Mouse (Mus musculus) heart, postnatal 10 days (tissue): ENCODE measurements around the gene Ddc. TPM values are rescaled to one million over a fixed set of nuclear protein-coding genes. Genes with fewer than 3 reads are reported as not detected.

Experiments
- DNase-seq, 2 experiments: peaks; one replicate each; pipeline ENCODE4 v3.0.0; 2021
- intact Hi-C: fragments of 180-260 bp; cut with DNase I; formaldehyde crosslinking; loops from one replicate; pipeline ENCODE4 v1.15.1; 2025
- total RNA-seq, 2 experiments: library from RNA; stranded (reverse); gene quantifications; 2 replicates each; pipeline ENCODE4 v1.2.3; 2021

Gene Ddc
- total RNA-seq, 2 experiments from 2014 or later, result 11.0 to 11.9 TPM

DNA sequence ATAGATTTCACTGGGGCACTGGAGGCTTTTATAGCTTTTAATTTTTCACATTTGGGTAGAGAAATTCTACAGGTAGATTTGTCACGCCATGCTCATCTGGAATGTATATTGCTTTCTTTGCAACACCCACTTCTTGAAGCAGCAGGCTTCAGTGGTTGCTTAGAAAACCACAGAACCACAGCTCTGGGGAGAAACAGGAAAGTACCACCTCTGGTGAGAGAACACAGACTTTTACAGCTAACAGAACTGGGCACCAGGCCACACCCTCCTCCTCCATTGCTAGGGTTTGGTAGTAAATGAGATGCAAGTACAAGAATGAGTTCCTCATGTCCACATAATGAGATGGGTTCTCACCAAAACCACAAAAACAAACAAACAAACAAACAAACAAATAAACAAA is 131.8 kb downstream of the Ddc start:
- DNase-seq, result no peak
- intact Hi-C loops, result no loop called here

DNA sequence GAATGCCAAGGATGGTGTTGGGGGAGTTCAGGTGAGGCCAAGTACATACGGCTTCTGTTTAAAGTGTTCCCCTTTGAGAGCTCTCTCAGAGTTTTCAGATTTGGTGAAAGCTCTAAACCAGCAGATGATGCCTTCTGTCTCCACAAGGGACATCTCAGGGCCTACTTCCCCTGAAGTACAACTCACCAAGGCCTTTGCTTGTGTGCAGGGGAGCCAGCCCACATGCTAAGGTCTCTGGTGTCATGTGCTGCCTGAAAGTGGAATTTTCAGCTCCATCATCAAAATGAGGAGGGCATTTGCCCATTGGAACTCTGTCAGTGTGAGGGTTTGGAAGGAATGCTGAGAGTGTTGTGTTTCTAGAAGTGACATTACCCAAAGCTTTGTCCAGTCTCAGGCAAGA is 132.5 kb downstream of the Ddc start:
- DNase-seq, result no peak
- intact Hi-C loops, result no loop called here

Other genes with a start within 250 kb of the Ddc start
- 1 to 10 TPM; 3.1 to 3.3 TPM for gene Ikzf1, start 213.1 kb downstream of the Ddc start, total RNA-seq
- 1 to 10 TPM; 5.6 to 6.7 TPM for gene Fignl1, start 89.2 kb downstream of the Ddc start, total RNA-seq
- 100 to 1,000 TPM; 233 to 235 TPM for gene Grb10, start 140.5 kb upstream of the Ddc start, total RNA-seq